Mouse (Mus musculus) lung, embryonic 15.5 days (tissue): ENCODE results near the gene 2610001J05Rik. TPM values are rescaled to one million over a fixed set of nuclear protein-coding genes. Genes with fewer than 3 reads are reported as not detected.

ENCODE experiments used
- ATAC-seq: fragments of 200-750 bp; cut with Nextera tagmentation; 2 replicates; pipeline ENCODE4 v1.8.0; 2017; ENCODE audit warnings: moderate number of reproducible peaks, borderline replicate concordance; ENCODE audit not compliant: low FRiP score, low TSS enrichment; ENCODE audit errors: extremely low read depth
- H3K27ac ChIP-seq: fragments of 300-500 bp; sonication (generic); 2 replicates; pipeline ENCODE4 v1.5.1; 2015; ENCODE audit warnings: moderate library complexity, mild to moderate bottlenecking, inconsistent platforms
- H3K27me3 ChIP-seq: fragments of 300-500 bp; sonication (generic); 2 replicates; pipeline ENCODE4 v1.6.1; 2015; ENCODE audit warnings: inconsistent platforms
- H3K36me3 ChIP-seq: fragments of 300-500 bp; sonication (generic); 2 replicates; pipeline ENCODE4 v1.6.1; 2015; ENCODE audit warnings: inconsistent platforms
- H3K4me1 ChIP-seq: fragments of 300-500 bp; sonication (generic); 2 replicates; pipeline ENCODE4 v1.6.1; 2015; ENCODE audit warnings: inconsistent platforms
- H3K4me2 ChIP-seq: fragments of 300-500 bp; sonication (generic); 2 replicates; pipeline ENCODE4 v1.6.1; 2015; ENCODE audit warnings: inconsistent platforms, mild to moderate bottlenecking, moderate library complexity
- H3K4me3 ChIP-seq: fragments of 300-500 bp; sonication (generic); 2 replicates; pipeline ENCODE4 v1.5.1; 2015; ENCODE audit warnings: mild to moderate bottlenecking, inconsistent platforms
- H3K9ac ChIP-seq: fragments of 300-500 bp; sonication (generic); 2 replicates; pipeline ENCODE4 v1.6.1; 2015; ENCODE audit warnings: inconsistent platforms
- H3K9me3 ChIP-seq: fragments of 300-500 bp; sonication (generic); 2 replicates; pipeline ENCODE4 v1.6.1; 2016; ENCODE audit warnings: inconsistent platforms
- WGBS: fragments of 180-500 bp; shearing (Covaris S2); methylation state at CpG from one replicate; pipeline ENCODE4 v1.1.7; 2015; 5-methylcytosine and 5-hydroxymethylcytosine counted together
- polyA plus RNA-seq: library from polyadenylated mRNA; unstranded; fragments of >200 nt; fragmentation: Nextera tagmentation; extraction: Ambion mirVana; gene quantifications from 2 replicates; pipeline ENCODE4 v1.2.1, GENCODE M21; 2015

The 2610001J05Rik gene
- polyA plus RNA-seq, 1 experiment from 2014 or later, result 135 TPM

GRCm38 (mm10) chr6:13828877-13829276 is 42.4 kb downstream of the 2610001J05Rik start:
- no peaks in the 10 kb centered on the region for H3K36me3 ChIP-seq
- no peak for ATAC-seq
- WGBS, result 60% methylated on average over 1 of the region's 1 CpGs
- H3K4me1 ChIP-seq, result no peaks in the 10 kb centered on the region
- no peak overlapping the region for H3K4me2 ChIP-seq
- H3K27me3 ChIP-seq, result no peaks in the 10 kb centered on the region
- H3K9ac ChIP-seq, result no peak overlapping the region
- no peak overlapping the region for H3K4me3 ChIP-seq
- H3K9me3 ChIP-seq, result no peaks in the 10 kb centered on the region
- H3K27ac ChIP-seq, result no peak overlapping the region

Other genes starting within 250 kb of the 2610001J05Rik start
- 18.0 and 19.0 TPM in 2 replicates for gene Bmt2, start 193.6 kb downstream of the 2610001J05Rik start, polyA plus RNA-seq
- 3.8 and 4.1 TPM in 2 replicates for gene Gpr85, start 31.6 kb downstream of the 2610001J05Rik start, polyA plus RNA-seq